Mouse (Mus musculus): Measurements from ENCODE around the gene Myh3.
A peak's percentile ranks its signal among the peaks of the same experiment; 100 is the strongest.
"Not testable (repeated sequence)": the region's sequence is repeated elsewhere in the genome, so short reads cannot be mapped to it uniquely, and the experiment has no call there.

The Myh3 gene

GRCm38 (mm10) chr11:67078888-67079287 is 788 bp downstream of the Myh3 start:
- no peak for DNase-seq

- DNase-seq = no peak
Observed at GRCm38 (mm10) chr11:67079740-67080139, 1.6 kb downstream of the Myh3 start.

GRCm38 (mm10) chr11:67080168-67080567 is 2.1 kb downstream of the Myh3 start:
- peak; percentile 52 for DNase-seq

GRCm38 (mm10) chr11:67081125-67081649 is 3.1 kb downstream of the Myh3 start:
- DNase-seq = no peak

GRCm38 (mm10) chr11:67082188-67082587 is 4.1 kb downstream of the Myh3 start:
- DNase-seq = no peak

GRCm38 (mm10) chr11:67082793-67083192 is 4.7 kb downstream of the Myh3 start:
- no peak for DNase-seq

GRCm38 (mm10) chr11:67083239-67083638 is 5.1 kb downstream of the Myh3 start:
- no peak for DNase-seq

- DNase-seq = no peak
Observed at GRCm38 (mm10) chr11:67083712-67084340, 5.7 kb downstream of the Myh3 start.

- DNase-seq = peak; percentile 55
Observed at GRCm38 (mm10) chr11:67085489-67085888, 7.4 kb downstream of the Myh3 start.

- DNase-seq = no peak
Observed at GRCm38 (mm10) chr11:67086467-67087164, 8.5 kb downstream of the Myh3 start.

GRCm38 (mm10) chr11:67087225-67087624 is 9.1 kb downstream of the Myh3 start:
- DNase-seq = no peak

- DNase-seq = not testable (repeated sequence)
Observed at GRCm38 (mm10) chr11:67092354-67092753, 14.3 kb downstream of the Myh3 start.

- no peak for DNase-seq
Observed at GRCm38 (mm10) chr11:67093201-67093600, 15.1 kb downstream of the Myh3 start.

- DNase-seq = no peak
Observed at GRCm38 (mm10) chr11:67093652-67094051, 15.6 kb downstream of the Myh3 start.

GRCm38 (mm10) chr11:67094470-67094869 is 16.4 kb downstream of the Myh3 start:
- no peak for DNase-seq

GRCm38 (mm10) chr11:67097709-67098108 is 19.6 kb downstream of the Myh3 start:
- no peak for DNase-seq

- peak; percentile 51 for DNase-seq
Observed at GRCm38 (mm10) chr11:67098427-67098826, 20.3 kb downstream of the Myh3 start.

- no peak for DNase-seq
Observed at GRCm38 (mm10) chr11:67099241-67099640, 21.1 kb downstream of the Myh3 start.

GRCm38 (mm10) chr11:67100169-67100568 is 22.1 kb downstream of the Myh3 start:
- DNase-seq = no peak

GRCm38 (mm10) chr11:67101713-67102112 is 23.6 kb downstream of the Myh3 start:
- DNase-seq = peak; percentile 45

GRCm38 (mm10) chr11:67103256-67103655 is 25.2 kb downstream of the Myh3 start:
- no peak for DNase-seq

GRCm38 (mm10) chr11:67104242-67104641 is 26.1 kb downstream of the Myh3 start:
- no peak for DNase-seq

- DNase-seq = no peak
Observed at GRCm38 (mm10) chr11:67104714-67105113, 26.6 kb downstream of the Myh3 start.

- DNase-seq = no peak
Observed at GRCm38 (mm10) chr11:67105689-67106088, 27.6 kb downstream of the Myh3 start.

All from right cerebral cortex, postnatal 25 days (tissue).